Mouse (Mus musculus) megakaryocyte, embryonic 14.5 days (primary cell): ENCODE data around the gene Otud1.

ENCODE experiments used
- FLI1 ChIP-seq: IDR thresholded peaks from 2 replicates; pipeline ENCODE4 v1.6.1; 2012; ENCODE audit warnings: low read length, inconsistent platforms, mixed read lengths
- GATA1 ChIP-seq: IDR thresholded peaks from 3 replicates; pipeline ENCODE4 v1.6.1; 2012; ENCODE audit warnings: mixed read lengths, low read length, inconsistent platforms, borderline replicate concordance

DNA sequence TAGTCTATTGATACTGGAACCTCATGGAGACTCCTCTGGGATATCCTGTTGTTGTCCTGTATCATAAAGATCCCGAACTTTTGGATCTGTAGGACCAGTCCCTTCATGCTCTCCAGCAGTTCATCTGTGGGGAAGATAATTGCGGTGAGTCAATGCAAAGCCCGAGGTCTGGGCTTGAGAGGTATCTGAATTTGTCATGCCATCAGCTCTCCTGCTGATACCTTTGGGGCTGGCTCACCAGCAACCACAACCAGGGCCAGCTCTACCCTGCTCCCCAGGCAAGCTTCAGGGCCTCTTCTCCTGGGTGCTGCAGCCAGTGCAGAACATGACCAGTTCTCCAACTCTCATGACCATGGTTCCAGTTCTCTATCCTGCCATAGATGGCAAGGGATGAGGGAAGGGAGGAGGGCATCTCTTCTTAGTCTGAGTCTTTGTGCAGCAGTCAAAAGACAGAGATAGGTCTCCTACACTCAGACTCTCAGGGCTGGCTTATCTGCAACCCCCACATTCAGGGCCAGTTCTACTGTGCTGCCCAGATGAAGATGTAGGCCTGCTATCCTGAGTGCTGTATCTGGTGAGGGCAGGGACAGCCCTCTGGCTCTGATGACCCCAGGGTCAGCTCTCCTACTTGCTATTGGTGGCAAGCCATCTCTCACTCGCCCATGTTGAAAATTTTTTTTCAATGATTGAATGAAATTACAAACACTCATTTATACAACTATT, 42.2 kb downstream of the Otud1 start:
- no peak for TF ChIP-seq FLI1
- TF ChIP-seq GATA1, result no peak
